Mouse (Mus musculus) forebrain, postnatal 0 days (tissue): Measurements from ENCODE around the gene Fmo6. TPM values are rescaled to one million over a fixed set of nuclear protein-coding genes. Genes with fewer than 3 reads are reported as not detected.

Experiments
- ATAC-seq: fragments of 200-750 bp; cut with Nextera tagmentation; 2 replicates; pipeline ENCODE4 v1.8.0; 2017; ENCODE audit warnings: mild to moderate bottlenecking, moderate library complexity
- DNase-seq: peaks from one replicate; pipeline ENCODE4 v3.0.0-alpha.2; 2015
- H3K27ac ChIP-seq: fragments of 300-500 bp; sonication (generic); 2 replicates; pipeline ENCODE4 v1.5.1; 2014; ENCODE audit warnings: low read depth, mild to moderate bottlenecking, antibody characterized with exemption, low read length, moderate library complexity, mixed read lengths
- H3K27me3 ChIP-seq: fragments of 300-500 bp; sonication (generic); 2 replicates; pipeline ENCODE4 v1.6.1; 2014; ENCODE audit warnings: mild to moderate bottlenecking, low read length, mixed read lengths; ENCODE audit not compliant: insufficient read depth
- H3K36me3 ChIP-seq: fragments of 300-500 bp; sonication (generic); 2 replicates; pipeline ENCODE4 v1.6.1; 2014; ENCODE audit warnings: mild to moderate bottlenecking, moderate library complexity; ENCODE audit not compliant: insufficient read depth
- H3K4me1 ChIP-seq: fragments of 300-500 bp; sonication (generic); 2 replicates; pipeline ENCODE4 v1.6.1; 2014; ENCODE audit warnings: antibody characterized with exemption; ENCODE audit not compliant: insufficient read depth
- H3K4me2 ChIP-seq: fragments of 300-500 bp; sonication (generic); 2 replicates; pipeline ENCODE4 v1.6.1; 2014; ENCODE audit warnings: low read depth, mild to moderate bottlenecking, moderate library complexity
- H3K4me3 ChIP-seq: fragments of 300-500 bp; sonication (generic); 2 replicates; pipeline ENCODE4 v1.5.1; 2014; ENCODE audit warnings: low read depth, low read length, mixed read lengths
- H3K9ac ChIP-seq: fragments of 300-500 bp; sonication (generic); 2 replicates; pipeline ENCODE4 v1.6.1; 2014; ENCODE audit warnings: mild to moderate bottlenecking
- H3K9me3 ChIP-seq: fragments of 300-500 bp; sonication (generic); 2 replicates; pipeline ENCODE4 v1.6.1; 2016; ENCODE audit warnings: low read length
- CTCF ChIP-seq: sonication (generic); IDR thresholded peaks from 2 replicates; pipeline ENCODE4 v1.5.1; 2016; ENCODE audit warnings: antibody characterized with exemption, control low read depth, low read depth
- WGBS: fragments of 180-500 bp; shearing (Covaris S2); extraction: QIAGEN DNeasy Blood & Tissue Kit; methylation state at CpG from one replicate; pipeline ENCODE4 v1.1.7; 2014; 5-methylcytosine and 5-hydroxymethylcytosine counted together
- polyA plus RNA-seq: library from polyadenylated mRNA; unstranded; fragments of >200 nt; fragmentation: Nextera tagmentation; extraction: Ambion mirVana; gene quantifications from 2 replicates; pipeline ENCODE4 v1.2.1, GENCODE M21; 2015
- total RNA-seq: library from RNA; depleted of rRNA; stranded (reverse); fragments of >200 nt; gene quantifications from 2 replicates; pipeline ENCODE4 v1.2.3, GENCODE M21; 2014

The Fmo6 gene
- total and polyA plus RNA-seq, 2 experiments from 2014 or later = not detected

DNA sequence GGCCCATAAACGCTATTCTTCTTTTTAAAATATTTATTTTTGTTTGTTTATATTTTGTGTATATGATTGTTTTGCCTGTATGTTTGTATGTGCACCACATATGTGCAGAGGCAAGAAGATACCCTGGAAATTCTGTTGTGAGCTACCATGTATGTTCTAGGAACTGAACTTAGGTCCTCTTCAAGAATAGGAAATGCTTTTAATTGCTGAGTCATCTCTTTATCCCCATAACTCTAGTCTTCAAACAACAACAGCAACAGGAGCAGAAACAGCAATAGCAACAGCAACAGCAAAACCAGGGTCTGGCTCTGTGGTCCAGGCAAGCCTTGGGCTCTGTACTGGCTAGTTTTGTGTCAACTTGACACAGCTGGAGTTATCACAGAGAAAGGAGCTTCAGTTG, 12.4 kb upstream of the Fmo6 start:
- no peak overlapping the region for H3K4me2 ChIP-seq
- no peak overlapping the region for H3K9ac ChIP-seq
- whole genome bisulfite sequencing = 96% methylated on average over 1 of the region's 1 CpGs
- H3K9me3 ChIP-seq = no peaks in the 10 kb centered on the region
- H3K27ac ChIP-seq = no peak overlapping the region
- no peak for TF ChIP-seq CTCF
- no peak overlapping the region for H3K4me3 ChIP-seq
- no peak for ATAC-seq
- H3K27me3 ChIP-seq = no peaks in the 10 kb centered on the region
- H3K36me3 ChIP-seq = no peaks in the 10 kb centered on the region
- no peak for DNase-seq
- no peaks in the 10 kb centered on the region for H3K4me1 ChIP-seq

DNA sequence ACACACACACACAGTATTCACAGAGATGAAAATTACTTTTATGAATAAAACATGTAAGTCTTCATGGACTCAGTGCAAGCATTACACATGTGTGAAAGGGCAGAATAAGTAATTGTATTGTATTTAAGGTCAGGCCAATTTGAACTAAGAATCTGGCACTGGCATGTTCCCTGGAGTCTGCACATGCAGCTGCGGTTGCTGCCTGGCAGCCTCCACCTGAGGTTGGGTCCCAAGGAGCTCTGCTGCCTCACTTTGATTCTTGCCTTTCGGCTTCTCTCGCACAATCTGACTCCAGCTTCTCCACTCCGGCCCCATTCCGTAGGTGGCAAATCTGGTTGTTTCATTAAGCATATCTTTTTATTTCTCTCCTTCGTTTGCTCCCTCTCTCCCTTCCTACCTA, 10.6 kb upstream of the Fmo6 start:
- no peaks in the 10 kb centered on the region for H3K4me1 ChIP-seq
- no peak overlapping the region for H3K9ac ChIP-seq
- no peak for DNase-seq
- H3K4me3 ChIP-seq = no peak overlapping the region
- H3K27ac ChIP-seq = no peak overlapping the region
- no peaks in the 10 kb centered on the region for H3K27me3 ChIP-seq
- ATAC-seq = no peak
- no peak for TF ChIP-seq CTCF
- no peaks in the 10 kb centered on the region for H3K9me3 ChIP-seq
- H3K36me3 ChIP-seq = no peaks in the 10 kb centered on the region
- WGBS = 81% methylated on average over 6 of the region's 6 CpGs
- H3K4me2 ChIP-seq = no peak overlapping the region

DNA sequence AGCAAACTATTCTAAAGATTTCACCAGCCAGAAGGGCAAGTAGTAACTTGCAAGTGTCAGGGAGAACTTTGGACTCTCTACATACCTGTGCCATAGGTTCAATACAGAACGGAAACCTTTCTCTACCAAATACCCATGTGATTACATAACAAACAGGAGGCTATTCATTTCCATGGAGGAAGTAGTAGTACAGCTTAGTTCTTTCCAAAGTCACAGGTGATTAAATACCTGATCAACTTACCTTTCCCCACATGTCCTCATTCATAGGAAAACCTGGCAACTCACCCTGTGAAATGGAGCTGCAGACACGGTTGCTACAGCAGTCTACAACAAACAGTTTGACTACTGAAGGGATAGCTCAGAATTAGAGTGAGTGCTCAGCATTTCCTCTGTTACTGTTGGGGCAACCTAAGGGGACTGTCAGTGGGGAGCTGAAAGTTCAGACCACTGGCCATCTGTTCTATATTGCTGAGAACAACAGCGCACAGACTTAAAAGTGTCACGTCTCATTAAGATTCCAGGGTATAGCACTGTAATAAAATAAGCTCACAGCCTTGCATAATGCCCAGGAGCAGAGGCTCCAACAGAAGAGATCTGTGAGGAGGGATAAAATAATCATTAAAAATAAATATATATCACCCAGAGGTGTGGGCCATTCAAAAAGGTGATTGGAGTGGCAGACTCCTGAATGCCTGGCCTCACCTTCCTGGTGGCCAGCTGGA, 9.7 kb upstream of the Fmo6 start:
- Histone ChIP-seq H3K9ac (no peak overlapping the region), H3K27me3 (no peaks in the 10 kb centered on the region), H3K4me3 (no peak overlapping the region), H3K4me1 (no peaks in the 10 kb centered on the region), H3K27ac (no peak overlapping the region), H3K9me3 (no peaks in the 10 kb centered on the region), H3K36me3 (no peaks in the 10 kb centered on the region), H3K4me2 (no peak overlapping the region)
- no peak for TF ChIP-seq CTCF
- ATAC-seq = no peak
- DNase-seq = no peak
- whole genome bisulfite sequencing = 80% methylated on average over 4 of the region's 4 CpGs

DNA sequence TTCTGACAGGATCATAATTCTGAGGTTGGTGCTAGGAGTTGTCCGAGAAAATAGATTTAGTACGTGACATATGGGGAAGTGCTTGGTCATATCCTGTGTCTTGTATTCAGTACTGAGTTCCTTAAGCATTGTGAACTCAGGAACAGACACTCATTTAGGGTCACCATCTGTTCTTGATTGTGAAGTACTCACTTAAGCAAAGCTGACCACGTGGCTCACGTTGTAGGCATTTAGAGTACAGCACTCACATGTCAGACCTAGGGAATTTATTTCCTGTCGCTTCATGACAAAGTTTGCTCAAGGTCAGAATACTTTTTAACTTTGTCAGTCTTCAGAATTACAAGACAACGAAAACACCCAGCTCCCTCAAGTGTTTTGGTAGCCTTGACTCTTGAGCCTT, 6.4 kb upstream of the Fmo6 start:
- Histone ChIP-seq H3K4me1 (no peaks in the 10 kb centered on the region), H3K36me3 (no peaks in the 10 kb centered on the region), H3K4me3 (no peak overlapping the region), H3K9me3 (no peaks in the 10 kb centered on the region), H3K4me2 (no peak overlapping the region), H3K27me3 (no peaks in the 10 kb centered on the region), H3K9ac (no peak overlapping the region), H3K27ac (no peak overlapping the region)
- DNase-seq = no peak
- no peak for ATAC-seq
- WGBS = 84% methylated on average over 6 of the region's 6 CpGs
- no peak for TF ChIP-seq CTCF

DNA sequence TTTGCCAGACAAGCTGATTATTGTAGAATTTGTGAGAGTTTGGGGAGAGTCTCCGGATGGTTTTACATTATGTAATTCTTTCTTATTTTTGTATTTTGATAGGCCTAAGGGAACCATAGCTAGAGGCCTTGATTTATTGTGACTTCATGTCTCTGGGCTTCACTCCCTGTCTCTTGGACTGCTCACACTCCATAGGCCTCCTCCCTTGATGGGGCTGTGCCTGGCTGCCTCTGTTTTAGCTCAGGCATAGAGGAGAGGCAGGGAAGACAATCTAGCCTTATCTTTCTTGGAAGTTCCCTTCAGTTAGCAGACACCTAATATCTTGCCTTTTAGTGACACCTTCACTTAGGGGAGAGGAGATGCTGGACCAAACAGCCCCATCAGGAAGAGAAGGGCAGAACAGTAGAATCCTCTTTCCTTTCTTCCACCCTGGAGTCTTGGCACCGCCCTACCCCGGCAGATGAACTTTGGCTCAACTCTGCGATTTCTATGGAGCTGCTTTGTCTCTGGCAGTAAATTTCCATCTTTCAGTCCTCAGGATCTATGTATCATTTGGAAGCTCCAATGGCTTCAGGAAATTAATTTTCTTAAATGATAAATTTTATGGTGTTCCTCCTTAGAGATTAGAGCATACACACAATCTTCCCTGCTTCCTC, 1.5 kb upstream of the Fmo6 start:
- Histone ChIP-seq H3K9ac (no peak overlapping the region), H3K27me3 (no peaks in the 10 kb centered on the region), H3K4me2 (no peak overlapping the region), H3K9me3 (no peaks in the 10 kb centered on the region), H3K4me3 (no peak overlapping the region), H3K27ac (no peak overlapping the region), H3K4me1 (no peaks in the 10 kb centered on the region), H3K36me3 (no peaks in the 10 kb centered on the region)
- ATAC-seq = no peak
- no peak for DNase-seq
- no peak for TF ChIP-seq CTCF
- 90% methylated on average over 4 of the region's 4 CpGs for WGBS

GRCm38 (mm10) chr1:162937970-162938695, 818 bp upstream of the Fmo6 start:
- Histone ChIP-seq H3K9me3 (no peaks in the 10 kb centered on the region), H3K27me3 (no peaks in the 10 kb centered on the region), H3K27ac (no peak overlapping the region), H3K9ac (no peak overlapping the region), H3K4me1 (no peaks in the 10 kb centered on the region), H3K4me2 (no peak overlapping the region), H3K4me3 (no peak overlapping the region), H3K36me3 (no peaks in the 10 kb centered on the region)
- WGBS = 66% methylated on average over 5 of the region's 5 CpGs
- ATAC-seq (no peak), DNase-seq (no peak)
- no peak for TF ChIP-seq CTCF
